Mouse (Mus musculus): Measurements from ENCODE around the gene Gm13941. TPM values are rescaled to one million over a fixed set of nuclear protein-coding genes. Genes with fewer than 3 reads are reported as not detected.

The Gm13941 gene
- not detected in 2 replicates for polyA plus RNA-seq (2016; fragmentation: Nextera tagmentation; extraction: Ambion mirVana)

DNA sequence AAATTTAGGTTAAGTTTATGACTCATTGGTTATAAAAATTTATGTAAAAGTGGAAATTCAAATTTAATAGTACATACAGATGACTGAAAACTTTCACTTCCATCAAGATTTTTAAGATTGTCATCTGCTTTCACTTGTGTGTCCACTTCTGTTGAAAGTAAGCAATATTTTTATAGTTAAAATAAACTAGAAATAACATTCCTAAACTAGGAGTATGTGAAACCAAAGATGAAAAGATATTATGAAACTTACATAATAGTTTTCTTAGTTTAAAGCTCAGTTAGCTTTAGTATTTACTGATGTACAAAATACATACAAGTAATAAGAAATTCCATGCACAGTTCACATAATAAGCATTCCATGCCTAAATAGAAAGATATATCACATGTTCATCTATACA, at the start of gene Gm13941:
TSS of gene Gm13941 (minus strand) at position 101 of the 400 bp plus-strand sequence.
- no peaks in the 10 kb centered on the region for H3K27me3 ChIP-seq (ENCODE audit: poor library complexity, severe bottlenecking)
- DNase-seq (ENCODE audit: extremely low spot score, low spot score): no peak
- no peak within 1 kb of the TSS for H3K27ac ChIP-seq
- H3K4me3 ChIP-seq: no peak within 1 kb of the TSS
- H3K4me1 ChIP-seq: no peaks in the 10 kb centered on the region
- no peaks in the 10 kb centered on the region for H3K36me3 ChIP-seq (replicated peaks)
- no peaks in the 10 kb centered on the region for H3K9me3 ChIP-seq

GRCm38 (mm10) chr2:111152836-111153235, 47.1 kb upstream of the Gm13941 start, which contains the start of gene Gm15130:
Gene Gm15130 (minus strand): TSS chr2:111152936.
- no peaks in the 10 kb centered on the region for H3K27me3 ChIP-seq (ENCODE audit: poor library complexity, severe bottlenecking)
- DNase-seq (ENCODE audit: extremely low spot score, low spot score): no peak
- H3K4me3 ChIP-seq: no peak within 1 kb of the TSS
- H3K9me3 ChIP-seq: no peaks in the 10 kb centered on the region
- no peak within 1 kb of the TSS for H3K27ac ChIP-seq
- H3K36me3 ChIP-seq (replicated peaks): no peaks in the 10 kb centered on the region
- WGBS: 88% methylated on average over 2 of the region's 2 CpGs
- no peaks in the 10 kb centered on the region for H3K4me1 ChIP-seq

DNA sequence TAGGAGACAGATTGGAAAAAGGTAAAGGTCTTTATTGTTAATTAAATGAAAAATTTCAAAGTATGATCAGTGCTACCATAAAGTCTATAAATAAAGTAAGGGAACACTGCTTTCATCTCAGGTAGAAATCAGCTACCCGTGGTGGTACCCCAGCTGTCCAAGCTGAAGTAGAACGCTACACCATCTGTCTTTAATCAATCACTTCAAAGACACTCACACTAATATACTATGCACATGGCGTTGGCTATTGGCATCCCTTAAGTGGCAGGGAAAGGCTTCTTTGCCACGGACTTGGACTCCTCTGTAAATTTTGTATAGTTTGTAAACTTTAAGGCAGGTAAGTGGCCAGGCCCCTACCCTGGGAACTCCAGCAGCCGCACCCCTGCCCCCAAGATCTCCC, 30.0 kb upstream of the Gm13941 start:
- Histone ChIP-seq H3K9me3 (no peaks in the 10 kb centered on the region), H3K27me3 (ENCODE audit: poor library complexity, severe bottlenecking) (no peaks in the 10 kb centered on the region), H3K36me3 (replicated peaks) (no peaks in the 10 kb centered on the region), H3K27ac (no peak overlapping the region), H3K4me3 (no peak overlapping the region), H3K4me1 (no peaks in the 10 kb centered on the region)
- 70% methylated on average over 5 of the region's 5 CpGs for whole genome bisulfite sequencing
- no peak for DNase-seq (ENCODE audit: extremely low spot score, low spot score)

DNA sequence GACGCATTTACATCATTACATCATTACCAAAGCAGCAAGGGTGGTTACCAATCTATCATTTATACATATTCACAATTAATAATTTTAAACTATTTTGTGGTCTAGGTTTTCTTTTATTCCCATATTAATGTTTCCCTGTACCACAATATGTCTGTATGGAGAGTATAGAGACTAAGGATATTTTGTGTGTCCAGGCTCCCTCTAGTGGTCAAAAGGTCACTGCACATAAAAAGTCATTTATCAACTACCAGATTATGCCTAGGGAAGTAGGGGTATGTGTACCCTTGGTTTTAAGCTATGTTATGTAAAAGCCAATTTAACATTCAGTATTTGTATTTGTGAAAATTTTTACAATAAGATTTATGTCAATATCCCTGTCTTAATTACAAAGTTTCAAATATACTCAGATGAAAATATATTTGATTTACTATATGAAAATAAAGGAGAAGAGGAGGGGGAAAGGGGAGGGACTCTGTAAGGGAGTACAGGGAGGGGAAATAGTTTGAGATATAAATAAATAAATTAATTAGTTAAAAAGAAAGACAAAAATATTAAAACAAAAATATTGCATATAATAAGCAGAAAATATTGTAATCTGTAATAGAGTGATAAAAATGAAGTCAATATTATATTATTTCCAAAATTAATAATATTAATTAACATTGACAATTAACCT, 47.1 kb downstream of the Gm13941 start:
- DNase-seq (ENCODE audit: extremely low spot score, low spot score): no peak
- H3K9me3 ChIP-seq: no peaks in the 10 kb centered on the region
- WGBS: 96% methylated on average over 1 of the region's 1 CpGs
- no peaks in the 10 kb centered on the region for H3K4me1 ChIP-seq
- H3K27ac ChIP-seq: no peak overlapping the region
- H3K27me3 ChIP-seq (ENCODE audit: poor library complexity, severe bottlenecking): no peaks in the 10 kb centered on the region
- no peak overlapping the region for H3K4me3 ChIP-seq
- no peaks in the 10 kb centered on the region for H3K36me3 ChIP-seq (replicated peaks)

Other genes with a start within 250 kb of the Gm13941 start
- gene Ano3, start 155.1 kb downstream of the Gm13941 start, polyA plus RNA-seq (2016; fragmentation: Nextera tagmentation; extraction: Ambion mirVana): 0.82 and 0.94 TPM in 2 replicates
- gene Gm15130, start 47.0 kb upstream of the Gm13941 start, polyA plus RNA-seq (2016; fragmentation: Nextera tagmentation; extraction: Ambion mirVana): not detected in 2 replicates
- gene 4930430A15Rik, start 123.6 kb upstream of the Gm13941 start, polyA plus RNA-seq (2016; fragmentation: Nextera tagmentation; extraction: Ambion mirVana): not detected in 2 replicates
- gene Olfr1275, start 129.3 kb upstream of the Gm13941 start, polyA plus RNA-seq (2016; fragmentation: Nextera tagmentation; extraction: Ambion mirVana): not detected in 2 replicates
- not detected in 2 replicates for gene Olfr1276, start 148.5 kb upstream of the Gm13941 start, polyA plus RNA-seq (2016; fragmentation: Nextera tagmentation; extraction: Ambion mirVana)
- not detected in 2 replicates for gene Olfr1277, start 168.1 kb upstream of the Gm13941 start, polyA plus RNA-seq (2016; fragmentation: Nextera tagmentation; extraction: Ambion mirVana)
- not detected in 2 replicates for gene Olfr1278, start 184.2 kb upstream of the Gm13941 start, polyA plus RNA-seq (2016; fragmentation: Nextera tagmentation; extraction: Ambion mirVana)
- 0.04 TPM in 1 of 2 replicates, not detected in the other for gene Olfr1279, start 194.7 kb upstream of the Gm13941 start, polyA plus RNA-seq (2016; fragmentation: Nextera tagmentation; extraction: Ambion mirVana)
- not detected in 2 replicates for gene Olfr1280, start 208.0 kb upstream of the Gm13941 start, polyA plus RNA-seq (2016; fragmentation: Nextera tagmentation; extraction: Ambion mirVana)
- gene Olfr1281, start 220.5 kb upstream of the Gm13941 start, polyA plus RNA-seq (2016; fragmentation: Nextera tagmentation; extraction: Ambion mirVana): not detected in 2 replicates
- not detected in 2 replicates for gene Olfr1282, start 230.1 kb upstream of the Gm13941 start, polyA plus RNA-seq (2016; fragmentation: Nextera tagmentation; extraction: Ambion mirVana)

All from forebrain, embryonic 10.5 days (tissue).